Mouse (Mus musculus) thymus, adult 2 months (tissue): Measurements from ENCODE around the gene F2r.

ENCODE experiments used
- CTCF ChIP-seq: fragments of 200-500 bp; IDR thresholded peaks from 2 replicates; pipeline ENCODE4 v1.5.1; 2012; ENCODE audit warnings: mild to moderate bottlenecking, control low read depth, low read length, moderate library complexity, borderline replicate concordance; ENCODE audit not compliant: control insufficient read depth, poor library complexity, insufficient read depth; ENCODE audit errors: extremely low read depth
- POLR2A ChIP-seq: fragments of 200-500 bp; IDR thresholded peaks from 2 replicates; pipeline ENCODE4 v1.6.1; 2012; ENCODE audit warnings: mild to moderate bottlenecking, low read length, control low read depth, moderate library complexity; ENCODE audit not compliant: control insufficient read depth, poor library complexity, insufficient read depth; ENCODE audit errors: extremely low read depth

GRCm38 (mm10) chr13:95653696-95654095, 35.4 kb upstream of the F2r start:
- TF ChIP-seq POLR2A (no peak), CTCF (no peak)
